Mouse (Mus musculus) regulatory T cell (primary cell): ENCODE measurements around the gene Clpb.

Source experiments
- in situ Hi-C: fragments of 300-600 bp; cut with MboI, MseI; formaldehyde crosslinking; loops from one replicate; pipeline ENCODE4 v1.15.1; 2025; ENCODE audit warnings: high pct_unique_total_duplicates

Gene Clpb

GRCm38 (mm10) chr7:101725081-101725480, 61.6 kb downstream of the Clpb start:
- in situ Hi-C loops, result no loop called here

DNA sequence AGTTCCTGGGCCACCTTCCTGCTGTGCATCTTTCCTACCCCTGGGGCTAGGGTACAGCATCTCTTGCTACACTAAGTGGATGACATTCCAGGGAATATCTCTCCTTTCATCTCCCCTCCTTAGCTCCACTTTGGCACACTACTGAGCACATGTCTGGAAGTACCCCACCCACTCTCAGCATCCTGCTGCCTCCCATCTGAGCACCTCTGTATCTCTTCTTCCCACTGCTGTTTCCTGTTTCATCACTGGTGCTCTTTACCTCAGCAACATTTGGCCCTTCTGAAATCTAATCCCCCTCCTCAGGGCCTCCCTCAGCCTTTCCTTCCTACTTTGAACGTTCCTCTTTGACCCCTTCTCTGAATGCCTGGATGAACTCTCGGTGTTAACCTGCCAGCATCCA, 63.5 kb downstream of the Clpb start:
- in situ Hi-C loops, result no loop called here

DNA sequence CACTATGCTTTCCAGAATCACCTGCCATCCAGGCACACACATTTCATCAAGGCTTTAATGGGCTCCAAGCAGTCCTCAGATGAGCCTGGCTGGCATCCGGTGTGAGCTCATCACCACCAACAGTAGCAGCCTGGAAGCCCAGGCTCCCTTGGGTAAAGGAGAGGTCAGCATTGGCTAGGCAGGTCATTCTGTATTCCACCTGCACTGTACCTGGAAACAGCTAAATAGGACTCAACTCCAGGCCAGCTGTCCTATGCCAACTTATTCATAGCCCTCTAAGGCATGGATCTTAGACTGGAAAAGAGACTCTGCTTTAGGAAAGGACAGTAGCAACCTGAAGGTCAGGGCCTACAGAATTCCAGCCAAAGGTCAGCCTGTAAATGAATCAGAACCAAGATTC, 68.7 kb downstream of the Clpb start:
- in situ Hi-C loops, result no loop called here

DNA sequence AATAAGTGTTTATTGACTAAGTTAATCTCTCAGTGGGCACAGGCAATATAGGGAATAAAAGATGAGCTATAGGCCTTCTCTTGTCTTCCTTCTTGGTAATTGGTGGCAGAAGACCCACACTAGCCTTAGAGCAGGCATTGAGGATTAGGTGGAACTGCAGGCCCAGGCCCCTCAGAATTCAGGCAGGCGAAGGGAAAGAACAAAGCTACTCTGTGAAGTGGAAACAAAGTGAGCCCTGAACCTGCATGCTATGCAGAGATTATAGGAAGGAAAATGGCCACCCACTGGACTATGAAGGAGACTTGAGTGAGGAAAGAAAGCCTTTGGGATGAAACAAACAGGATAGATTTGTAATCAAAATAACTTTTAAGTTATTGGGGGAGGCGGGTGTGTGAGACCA, 69.6 kb downstream of the Clpb start:
- in situ Hi-C loops, result no loop called here

DNA sequence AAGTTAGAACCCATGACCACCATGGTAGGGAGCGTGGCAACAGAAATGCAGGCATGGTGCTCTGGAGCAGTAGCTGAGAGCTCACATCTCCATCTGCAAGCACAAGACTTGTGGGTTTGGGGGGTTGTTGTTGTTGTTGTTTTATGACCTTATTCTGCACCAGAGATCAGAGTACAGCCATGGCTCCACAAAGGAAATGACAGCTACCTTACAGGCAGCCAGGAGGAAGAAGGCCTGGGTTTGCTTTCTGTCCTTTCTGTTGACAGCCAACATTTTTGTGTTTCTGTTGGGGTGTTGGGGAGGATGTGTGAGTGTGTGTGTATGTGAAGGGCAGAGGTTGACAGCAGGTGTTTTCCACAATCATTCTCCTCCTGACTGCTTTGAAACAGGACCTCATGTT, 71.9 kb downstream of the Clpb start:
- in situ Hi-C loops, result no loop called here

- in situ Hi-C loops, result no loop called here
Observed at GRCm38 (mm10) chr7:101737735-101738134, 74.3 kb downstream of the Clpb start.

DNA sequence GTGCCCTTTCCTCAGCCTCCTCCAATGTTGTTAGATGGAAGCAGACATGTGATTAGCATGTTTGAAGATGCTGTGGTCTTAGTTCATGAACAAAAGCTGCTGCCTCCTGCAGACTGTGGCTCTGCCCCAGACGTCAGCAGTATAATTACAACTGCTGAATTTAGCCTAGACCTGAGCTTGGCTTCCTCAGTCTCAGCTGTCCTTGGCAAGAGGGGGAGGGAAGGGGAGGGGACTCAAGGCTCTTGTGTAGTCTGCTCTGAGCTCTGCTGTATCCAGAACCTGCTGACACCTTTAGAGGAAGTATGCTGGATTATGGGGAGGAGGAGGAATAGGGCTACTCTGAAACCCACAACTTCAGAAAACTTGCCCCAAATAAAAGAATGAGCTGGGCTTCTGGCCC, 76.2 kb downstream of the Clpb start:
- in situ Hi-C loops, result no loop called here

- in situ Hi-C loops, result no loop called here
Observed at GRCm38 (mm10) chr7:101743487-101743886, 80.1 kb downstream of the Clpb start.

DNA sequence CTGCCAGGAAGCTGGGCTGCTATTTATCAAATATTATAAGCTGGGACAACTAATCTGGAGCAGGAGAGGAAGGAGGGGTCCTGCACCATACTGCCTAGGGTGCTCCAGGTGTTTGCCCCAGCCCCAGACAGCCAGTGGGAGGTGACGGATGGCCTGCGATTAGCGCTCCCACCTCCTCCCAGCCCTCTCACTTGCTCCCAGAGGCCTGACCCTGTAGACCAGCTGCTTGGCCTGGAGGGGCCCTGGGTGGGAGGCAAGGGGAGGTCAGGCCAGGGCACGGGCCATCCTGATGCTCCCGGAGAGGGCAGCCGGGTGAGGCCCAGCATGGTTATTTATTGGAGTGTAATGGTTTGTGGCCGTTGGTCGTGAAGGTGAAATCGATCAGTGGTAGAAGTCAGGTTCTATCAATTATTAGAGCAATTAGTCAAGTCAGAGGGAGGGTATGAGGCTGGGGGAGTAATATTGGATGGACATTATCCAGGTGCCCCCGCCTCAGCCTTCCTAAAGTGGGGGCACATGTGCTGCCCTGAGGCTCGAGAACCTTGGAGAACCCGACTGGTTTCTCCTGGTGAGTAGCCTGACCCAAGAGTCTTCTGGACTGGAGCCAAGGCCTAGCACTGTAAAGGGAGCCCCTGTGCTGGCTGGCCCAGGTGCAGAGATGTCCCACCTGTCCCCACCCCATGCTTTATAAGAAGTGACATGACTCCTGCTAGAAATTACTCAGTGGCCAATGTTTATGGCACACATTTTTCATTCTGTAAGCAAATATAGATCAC, 83.3 kb downstream of the Clpb start:
- in situ Hi-C loops, result no loop called here

GRCm38 (mm10) chr7:101750268-101750667, 86.8 kb downstream of the Clpb start:
- in situ Hi-C loops, result no loop called here

- in situ Hi-C loops, result no loop called here
Observed at GRCm38 (mm10) chr7:101752346-101752745, 88.9 kb downstream of the Clpb start.

GRCm38 (mm10) chr7:101753492-101753891, 90.1 kb downstream of the Clpb start:
- in situ Hi-C loops, result no loop called here

DNA sequence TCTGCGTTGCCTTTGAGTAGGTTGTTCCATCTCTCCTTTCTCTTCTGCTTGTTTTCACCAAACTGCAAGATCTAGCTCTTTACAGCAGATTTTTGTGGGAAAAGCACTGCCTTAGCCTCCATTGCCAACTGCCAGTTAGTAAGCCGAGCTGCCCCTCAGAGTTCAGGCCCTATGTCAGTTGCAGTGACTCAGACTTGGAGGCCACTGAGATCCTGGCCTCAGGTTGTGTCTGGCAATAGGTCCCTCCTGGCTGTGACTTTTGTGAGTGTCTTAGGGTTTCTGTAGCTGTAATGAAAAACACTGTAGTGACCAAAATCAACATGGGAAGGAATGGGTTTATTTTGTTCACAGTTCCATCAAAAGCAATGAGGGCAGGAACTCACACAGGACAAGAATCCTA, 91.0 kb downstream of the Clpb start:
- in situ Hi-C loops, result no loop called here

DNA sequence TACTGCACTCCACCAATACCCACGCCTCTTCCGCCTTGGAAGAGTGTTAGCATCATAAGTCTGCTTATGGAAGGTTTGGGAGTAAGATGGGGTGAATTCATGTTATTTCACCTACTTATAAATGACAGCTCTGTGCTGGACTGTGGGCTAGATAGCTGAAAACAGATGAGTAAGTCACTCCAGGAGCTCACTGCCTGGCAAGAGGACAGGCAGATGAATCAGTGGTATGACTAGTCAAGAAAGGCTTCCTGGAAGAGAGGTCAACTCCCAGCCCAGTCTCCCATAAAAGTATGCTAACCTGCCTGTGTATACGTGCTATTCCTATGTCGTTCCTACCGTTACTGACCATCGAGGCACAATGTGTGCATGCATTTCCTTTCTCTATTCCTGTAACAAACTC, 91.9 kb downstream of the Clpb start:
- in situ Hi-C loops, result no loop called here

DNA sequence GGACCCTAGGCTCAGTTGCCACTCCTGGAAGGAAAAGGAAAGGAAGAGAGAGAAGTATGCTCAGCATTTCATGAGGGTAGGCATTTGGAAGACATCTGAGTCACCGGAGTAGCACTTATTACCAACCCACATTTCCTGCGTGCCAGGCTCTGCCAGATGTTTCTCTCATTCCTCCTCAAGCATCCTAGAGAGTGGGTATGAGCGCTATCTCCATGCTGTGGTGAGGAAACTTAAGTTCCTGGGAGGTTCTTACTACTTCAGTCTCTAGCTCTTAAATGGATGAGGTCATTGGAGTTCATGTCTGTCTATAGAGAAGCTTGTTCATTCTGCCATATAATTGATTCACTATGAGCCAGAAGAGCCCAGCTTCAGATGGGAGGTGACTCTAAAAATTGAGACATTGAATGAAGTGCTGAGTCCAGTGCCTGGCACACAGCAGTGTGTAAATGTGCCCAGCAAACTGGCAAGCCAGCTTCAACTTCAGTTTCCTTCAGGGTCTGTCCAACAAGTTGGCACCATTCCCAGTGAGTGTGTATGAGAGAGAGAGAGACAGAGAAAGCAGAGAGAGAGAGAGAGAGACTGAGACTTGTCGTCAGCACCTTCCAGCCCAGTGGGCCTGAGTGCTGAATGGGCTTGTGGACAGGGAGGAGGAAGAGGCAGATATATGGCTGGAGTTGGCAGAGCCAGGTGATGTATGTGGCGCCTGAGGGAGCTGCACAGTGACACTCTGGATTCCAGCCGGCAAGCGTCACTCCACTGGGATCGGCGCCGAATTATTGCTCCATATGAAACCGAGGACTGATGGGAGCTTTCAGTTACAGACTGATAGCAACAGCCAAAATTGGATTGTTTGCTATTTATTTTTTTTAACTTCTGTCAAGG, 98.7 kb downstream of the Clpb start:
- in situ Hi-C loops, result no loop called here

DNA sequence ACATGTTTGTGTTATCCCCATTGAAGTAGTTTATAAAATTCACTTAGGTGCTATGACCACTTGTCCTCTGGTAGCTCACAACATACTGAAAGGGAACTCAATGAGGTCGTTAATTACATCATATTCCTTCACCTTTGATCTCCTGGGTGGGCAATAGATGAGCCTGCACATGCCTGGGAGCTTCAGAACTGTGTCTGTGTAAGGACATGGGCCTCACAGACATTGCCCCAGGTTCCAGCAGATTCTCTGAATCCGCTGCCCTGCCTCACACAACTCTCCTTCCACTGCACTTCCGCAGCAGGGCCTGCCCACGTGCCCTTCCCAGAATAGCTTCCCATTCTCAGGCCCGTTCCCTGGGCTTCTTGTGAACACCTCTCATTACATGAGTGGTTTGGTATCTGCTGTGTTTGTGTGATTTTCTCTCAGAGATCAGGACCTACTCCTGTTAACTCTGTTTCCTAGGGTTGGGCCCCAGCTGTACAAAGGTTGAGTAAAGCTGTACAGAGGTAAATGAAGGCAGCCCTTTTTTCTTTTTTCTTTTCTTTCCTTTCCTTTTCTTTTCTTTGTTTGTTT, 104.0 kb downstream of the Clpb start:
- in situ Hi-C loops, result no loop called here

GRCm38 (mm10) chr7:101770051-101770450, 106.6 kb downstream of the Clpb start:
- in situ Hi-C loops, result no loop called here

DNA sequence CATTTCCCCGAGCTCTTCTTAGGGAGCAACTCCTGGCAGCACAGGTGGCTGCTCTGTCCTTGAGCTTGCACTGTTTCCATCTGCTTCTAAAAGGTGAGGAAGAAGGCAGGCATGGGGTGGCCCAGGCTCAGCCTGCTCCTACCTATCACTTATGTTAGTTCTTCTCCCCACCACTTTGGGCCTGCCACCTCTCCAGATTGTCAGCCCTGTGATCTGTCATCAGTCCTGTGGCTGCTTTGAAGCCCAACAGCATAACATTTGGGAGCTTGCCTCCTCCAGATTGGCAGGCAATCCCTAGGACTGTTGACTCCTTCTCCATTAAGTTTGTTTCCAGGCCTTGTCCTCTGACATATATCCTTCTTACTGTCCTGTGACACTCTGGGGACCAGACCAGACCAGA, 108.2 kb downstream of the Clpb start:
- in situ Hi-C loops, result no loop called here

DNA sequence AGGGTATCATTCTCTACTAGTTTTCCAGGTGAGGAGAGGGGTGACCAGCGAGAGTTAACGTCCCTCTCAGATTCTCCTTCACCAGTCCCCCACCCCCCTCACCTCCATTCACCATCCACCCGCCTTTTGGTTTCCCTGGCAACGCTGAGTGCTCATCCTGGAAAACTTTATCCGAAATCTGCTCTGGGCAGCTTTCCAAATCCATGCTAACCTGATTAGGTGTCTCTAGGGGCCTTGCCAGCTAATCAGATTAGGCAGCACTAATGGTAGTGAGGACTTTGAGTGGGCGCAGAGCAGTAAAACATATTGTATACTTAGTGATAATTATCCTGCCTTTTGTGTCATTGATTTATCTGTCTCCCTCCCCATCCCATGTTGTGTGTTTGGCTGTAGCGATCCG, 109.3 kb downstream of the Clpb start:
- in situ Hi-C loops, result no loop called here

- in situ Hi-C loops, result no loop called here
Observed at GRCm38 (mm10) chr7:101777053-101777452, 113.6 kb downstream of the Clpb start.

GRCm38 (mm10) chr7:101817861-101818401, 154.5 kb downstream of the Clpb start, which contains the start of gene Phox2a:
Gene Phox2a (plus strand): TSS chr7:101818313.
- in situ Hi-C loops, result no loop called here

GRCm38 (mm10) chr7:101820295-101821030, 157.0 kb downstream of the Clpb start:
- in situ Hi-C loops, result no loop called here
